Mouse (Mus musculus) liver, adult 2 months (tissue): Measurements from ENCODE around the gene A630001G21Rik.

Experiments
- CTCF ChIP-seq: fragments of 200-500 bp; IDR thresholded peaks from 2 replicates; pipeline ENCODE4 v1.5.1; 2011; ENCODE audit warnings: low read depth, low read length, control low read depth
- POLR2A ChIP-seq: fragments of 200-500 bp; IDR thresholded peaks from 2 replicates; pipeline ENCODE4 v1.6.1; 2011; ENCODE audit warnings: low read length, control low read depth; ENCODE audit not compliant: insufficient read depth; ENCODE audit errors: extremely low read depth

- no peak for TF ChIP-seq POLR2A
- TF ChIP-seq CTCF = no peak
These were observed 35.4 kb downstream of the A630001G21Rik start for GRCm38 (mm10) chr1:85742916-85743505.
